Mouse (Mus musculus) lung, postnatal 36 days (tissue): ENCODE results near the gene Mbnl1.
"Not testable (repeated sequence)": the region's sequence is repeated elsewhere in the genome, so short reads cannot be mapped to it uniquely, and the experiment has no call there.

Experiments used
- DNase-seq: peaks from one replicate; pipeline ENCODE4 v3.0.0; 2022; ENCODE audit warnings: mixed read lengths

Gene Mbnl1

GRCm38 (mm10) chr3:60472681-60473177, at the start of gene Mbnl1:
TSS of gene Mbnl1 (plus strand) at chr3:60472830.
- peak; percentile 35 for DNase-seq

- DNase-seq = no peak
Observed at GRCm38 (mm10) chr3:60424148-60424547, 48.5 kb upstream of the Mbnl1 start.

- no peak for DNase-seq
Observed at GRCm38 (mm10) chr3:60429049-60429448, 43.6 kb upstream of the Mbnl1 start.

- DNase-seq = no peak
Observed at GRCm38 (mm10) chr3:60437254-60437653, 35.4 kb upstream of the Mbnl1 start.

- DNase-seq = peak; percentile 78
Observed at GRCm38 (mm10) chr3:60437678-60438232, 34.9 kb upstream of the Mbnl1 start.

GRCm38 (mm10) chr3:60438715-60439114, 33.9 kb upstream of the Mbnl1 start:
- no peak for DNase-seq

- peak; percentile 49 for DNase-seq
Observed at GRCm38 (mm10) chr3:60461828-60462521, 10.7 kb upstream of the Mbnl1 start.

- DNase-seq = not testable (repeated sequence)
Observed at GRCm38 (mm10) chr3:60468667-60469066, 4.0 kb upstream of the Mbnl1 start.

GRCm38 (mm10) chr3:60469170-60469805, 3.3 kb upstream of the Mbnl1 start:
- peak; percentile 61 for DNase-seq

GRCm38 (mm10) chr3:60472011-60472680, 484 bp upstream of the Mbnl1 start:
- DNase-seq = no peak

- DNase-seq = no peak
Observed at GRCm38 (mm10) chr3:60473861-60474653, 1.4 kb downstream of the Mbnl1 start.

GRCm38 (mm10) chr3:60474654-60474972, 2.0 kb downstream of the Mbnl1 start:
- no peak for DNase-seq

GRCm38 (mm10) chr3:60475055-60475454, 2.4 kb downstream of the Mbnl1 start:
- DNase-seq = no peak

GRCm38 (mm10) chr3:60476751-60477255, 4.2 kb downstream of the Mbnl1 start:
- no peak for DNase-seq

- no peak for DNase-seq
Observed at GRCm38 (mm10) chr3:60478433-60478832, 5.8 kb downstream of the Mbnl1 start.

GRCm38 (mm10) chr3:60480716-60481115, 8.1 kb downstream of the Mbnl1 start:
- DNase-seq = no peak

- DNase-seq = no peak
Observed at GRCm38 (mm10) chr3:60481740-60482399, 9.2 kb downstream of the Mbnl1 start.

- DNase-seq = no peak
Observed at GRCm38 (mm10) chr3:60483305-60483704, 10.7 kb downstream of the Mbnl1 start.

GRCm38 (mm10) chr3:60485987-60486712, 13.5 kb downstream of the Mbnl1 start:
- no peak for DNase-seq

- DNase-seq = no peak
Observed at GRCm38 (mm10) chr3:60486713-60487170, 14.1 kb downstream of the Mbnl1 start.

- DNase-seq = no peak
Observed at GRCm38 (mm10) chr3:60489509-60489908, 16.9 kb downstream of the Mbnl1 start.
